In the genomic region with DNA sequence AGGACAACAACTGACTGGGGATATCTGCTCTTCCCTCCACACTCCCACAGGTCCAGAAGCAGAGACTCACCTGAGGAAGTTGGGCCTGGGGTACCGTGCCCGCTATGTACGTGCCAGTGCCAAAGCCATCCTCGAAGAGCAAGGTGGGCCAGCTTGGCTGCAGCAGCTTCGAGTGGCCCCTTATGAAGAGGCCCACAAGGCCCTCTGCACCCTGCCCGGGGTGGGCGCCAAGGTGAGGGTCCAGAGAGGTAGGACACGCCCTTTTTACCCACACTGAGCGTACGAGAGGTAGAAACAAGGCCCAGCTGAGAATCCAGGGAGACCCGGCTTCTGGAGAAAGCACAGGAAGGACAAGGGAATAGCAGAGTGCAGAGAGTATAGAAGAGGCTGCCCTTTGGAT, we compare ENCODE assay signal across 26 mouse cellular contexts. TPM values are rescaled to one million over a fixed set of nuclear protein-coding genes. Genes with fewer than 3 reads are reported as not detected.
DNase-seq lines count a peak whose midpoint lies in the region; ATAC-seq and TF ChIP-seq lines count a peak whose summit lies in the region.
"Had no signal": no experiment of that assay in that cellular context is flagged by ENCODE, and none has a peak within 500 bp of the region (broad histone marks: within the 10 kb centered on the region; RNA-seq: fewer than 3 reads in every experiment).

No protein-coding gene starts in this region.

- H3K27ac ChIP-seq in forebrain, embryonic 12.5 days, result no peak overlapping the region
- H3K27ac ChIP-seq in forebrain, embryonic 16.5 days (ENCODE audit: low read length), result no peak overlapping the region
- H3K27ac ChIP-seq in liver, postnatal 0 days (ENCODE audit: low read depth), result no peak overlapping the region
- H3K27ac ChIP-seq in liver, embryonic 11.5 days (ENCODE audit: low read depth, low read length), result no peak overlapping the region
- H3K27ac ChIP-seq: embryonic facial prominence, embryonic 13.5 days; embryonic facial prominence, embryonic 15.5 days; forebrain, embryonic 10.5 days; forebrain, embryonic 13.5 days; forebrain, embryonic 15.5 days had no signal

- no peak for TF ChIP-seq EP300 in liver, postnatal 0 days (IDR thresholded peaks at IDR 0.05; ENCODE audit: low read depth)

- H3K4me3 ChIP-seq in forebrain, embryonic 12.5 days (replicated peaks), result no peak overlapping the region
- no peak overlapping the region for H3K4me3 ChIP-seq in forebrain, embryonic 16.5 days (replicated peaks; ENCODE audit: low read length)
- no peak overlapping the region for H3K4me3 ChIP-seq in liver, postnatal 0 days (ENCODE audit: low read depth, low read length)
- H3K4me3 ChIP-seq in liver, embryonic 11.5 days (ENCODE audit: low read depth, low read length), result no peak overlapping the region
- H3K4me3 ChIP-seq in myocyte, result no peak overlapping the region
- H3K4me3 ChIP-seq: embryonic facial prominence, embryonic 13.5 days; embryonic facial prominence, embryonic 15.5 days; erythroblast, embryonic 14.5 days; forebrain, embryonic 10.5 days; forebrain, embryonic 13.5 days; forebrain, embryonic 15.5 days had no signal

- no peak for ATAC-seq in forebrain, embryonic 12.5 days (ENCODE audit: low FRiP score)
- ATAC-seq in forebrain, embryonic 16.5 days, result no peak
- ATAC-seq in liver, postnatal 0 days, result no peak
- no peak for ATAC-seq in liver, embryonic 11.5 days (replicated peaks; ENCODE audit: low FRiP score)
- ATAC-seq: activated CD4-positive, CD25-positive, alpha-beta regulatory T cell, adult 4 months; CD4-positive, CD25-positive, alpha-beta regulatory T cell, adult 4 months; forebrain, embryonic 13.5 days; forebrain, embryonic 15.5 days; Patski had no signal

- no peak for TF ChIP-seq CTCF in liver, postnatal 0 days (IDR thresholded peaks at IDR 0.05; ENCODE audit: low read depth)

- no peak overlapping the region for H3K4me2 ChIP-seq in forebrain, embryonic 12.5 days
- no peak overlapping the region for H3K4me2 ChIP-seq in forebrain, embryonic 16.5 days (ENCODE audit: low read length)
- no peak overlapping the region for H3K4me2 ChIP-seq in liver, postnatal 0 days (ENCODE audit: low read depth, low read length)
- no peak overlapping the region for H3K4me2 ChIP-seq in liver, embryonic 11.5 days
- no peak overlapping the region for H3K4me2 ChIP-seq in myocyte (ENCODE audit: low read depth)
- H3K4me2 ChIP-seq: embryonic facial prominence, embryonic 13.5 days; embryonic facial prominence, embryonic 15.5 days; forebrain, embryonic 13.5 days; forebrain, embryonic 15.5 days had no signal

- peak; percentile 11 for DNase-seq in liver, postnatal 0 days
- DNase-seq in liver, embryonic 11.5 days (ENCODE audit: low spot score), result no peak
- DNase-seq: adrenal gland, postnatal 10 days; adrenal gland, postnatal 25 days; B cell, adult 2 months; cerebellum, adult 11 months; cerebellum, adult 18-20 months; cerebellum, adult 8-10 months; cerebellum, adult 9-11 months; cerebellum, postnatal 14 days; cerebellum, postnatal 36 days; embryo, embryonic 11 days had no signal

- H3K9ac ChIP-seq in forebrain, embryonic 12.5 days, result peak overlapping the region; percentile 17; the same call in 1 of the 2 replicates
- no peak overlapping the region for H3K9ac ChIP-seq in forebrain, embryonic 16.5 days (replicated peaks; ENCODE audit: low read depth, low read length)
- H3K9ac ChIP-seq in liver, postnatal 0 days (replicated peaks), result no peak overlapping the region
- H3K9ac ChIP-seq in liver, embryonic 11.5 days (ENCODE audit: low read depth, low read length), result no peak overlapping the region
- H3K9ac ChIP-seq: embryonic facial prominence, embryonic 13.5 days; embryonic facial prominence, embryonic 15.5 days; forebrain, embryonic 13.5 days; forebrain, embryonic 15.5 days had no signal

- no peaks in the 10 kb centered on the region for H3K27me3 ChIP-seq in forebrain, embryonic 12.5 days
- no peaks in the 10 kb centered on the region for H3K27me3 ChIP-seq in forebrain, embryonic 16.5 days (replicated peaks; ENCODE audit: control insufficient read depth, insufficient read depth, low read length)
- H3K27me3 ChIP-seq in liver, postnatal 0 days (ENCODE audit: insufficient read depth, low read length), result no peaks in the 10 kb centered on the region
- no peaks in the 10 kb centered on the region for H3K27me3 ChIP-seq in liver, embryonic 11.5 days (replicated peaks; ENCODE audit: control insufficient read depth, insufficient read depth, low read length)
- no peaks in the 10 kb centered on the region for H3K27me3 ChIP-seq in myocyte (ENCODE audit: control insufficient read depth, insufficient read depth, insufficient read length)
- H3K27me3 ChIP-seq: CH12.LX; embryonic facial prominence, embryonic 13.5 days; embryonic facial prominence, embryonic 15.5 days; forebrain, embryonic 13.5 days; forebrain, embryonic 15.5 days; Patski had no signal

- H3K9me3 ChIP-seq in forebrain, embryonic 12.5 days, result no peaks in the 10 kb centered on the region
- no peaks in the 10 kb centered on the region for H3K9me3 ChIP-seq in forebrain, embryonic 16.5 days (ENCODE audit: control insufficient read depth, low read length)
- no peaks in the 10 kb centered on the region for H3K9me3 ChIP-seq in liver, postnatal 0 days (ENCODE audit: low read length)
- H3K9me3 ChIP-seq in liver, embryonic 11.5 days (ENCODE audit: control insufficient read depth, low read length), result no peaks in the 10 kb centered on the region
- H3K9me3 ChIP-seq: embryonic facial prominence, embryonic 13.5 days; embryonic facial prominence, embryonic 15.5 days; forebrain, embryonic 10.5 days; forebrain, embryonic 13.5 days; forebrain, embryonic 15.5 days; G1E had no signal

- H3K4me1 ChIP-seq in forebrain, embryonic 12.5 days, result peaks cover 11% of the 10 kb centered on the region
- peaks cover 11% of the 10 kb centered on the region for H3K4me1 ChIP-seq in forebrain, embryonic 16.5 days (replicated peaks; ENCODE audit: control insufficient read depth, insufficient read depth, low read length)
- no peaks in the 10 kb centered on the region; the same call in 1 of the 2 replicates for H3K4me1 ChIP-seq in liver, postnatal 0 days (ENCODE audit: insufficient read depth)
- H3K4me1 ChIP-seq in liver, embryonic 11.5 days (replicated peaks; ENCODE audit: control insufficient read depth, insufficient read depth, low read length), result peaks cover 5% of the 10 kb centered on the region
- H3K4me1 ChIP-seq: embryonic facial prominence, embryonic 13.5 days had no signal

- H3ac ChIP-seq in myocyte (ENCODE audit: control insufficient read depth, insufficient read length), result no peak overlapping the region

- 93% methylated on average over 11 of the region's 11 CpGs for WGBS in forebrain, embryonic 12.5 days
- WGBS in forebrain, embryonic 16.5 days, result 91% methylated on average over 11 of the region's 11 CpGs
- WGBS in liver, postnatal 0 days (ENCODE audit: insufficient replicate concordance), result 91% methylated on average over 11 of the region's 11 CpGs
- WGBS in liver, embryonic 11.5 days, result 83% methylated on average over 11 of the region's 11 CpGs

- peaks cover 55% of the 10 kb centered on the region for H3K36me3 ChIP-seq in forebrain, embryonic 12.5 days (replicated peaks)
- H3K36me3 ChIP-seq in forebrain, embryonic 16.5 days (ENCODE audit: control insufficient read depth, insufficient read depth), result peaks cover 16% of the 10 kb centered on the region
- H3K36me3 ChIP-seq in liver, postnatal 0 days (replicated peaks; ENCODE audit: insufficient read depth, low read length), result peaks cover 28% of the 10 kb centered on the region
- peaks cover 27% of the 10 kb centered on the region; the same call in 1 of the 2 replicates for H3K36me3 ChIP-seq in liver, embryonic 11.5 days (ENCODE audit: control insufficient read depth, insufficient read depth, low read length)
- peaks cover 13% of the 10 kb centered on the region for H3K36me3 ChIP-seq in myocyte (ENCODE audit: control insufficient read depth, insufficient read depth)

- TF ChIP-seq POLR2A in myocyte (IDR thresholded peaks at IDR 0.05; ENCODE audit: insufficient read length, low read depth), result no peak

- no peaks in the 10 kb centered on the region for H3K79me2 ChIP-seq in myocyte (ENCODE audit: control insufficient read depth, insufficient read depth)

RNA-seq across cellular contexts. Expression of a gene that starts 4.9 kb away (rescaled TPM):
- polyA plus RNA-seq in forebrain, embryonic 12.5 days (2016; fragmentation: Nextera tagmentation; extraction: Ambion mirVana), result 13.6 and 13.7 TPM in 2 replicates
- polyA plus RNA-seq in forebrain, embryonic 16.5 days (2015; fragmentation: Nextera tagmentation; extraction: Ambion mirVana), result 11.3 and 11.9 TPM in 2 replicates
- 3.8 and 4.2 TPM in 2 replicates for polyA plus RNA-seq in liver, postnatal 0 days (2015; fragmentation: Nextera tagmentation; extraction: Ambion mirVana)
- 12.7 and 15.1 TPM in 2 replicates for polyA plus RNA-seq in liver, embryonic 11.5 days (2014; fragmentation: Nextera tagmentation; extraction: Ambion mirVana)
- polyA plus RNA-seq in myocyte (2012; fragmentation: generic; extraction: Trizol), result 11.8 TPM

RNA-seq across cellular contexts. Expression of a gene that starts 12.1 kb away (rescaled TPM):
- polyA plus RNA-seq in forebrain, embryonic 12.5 days (2016; fragmentation: Nextera tagmentation; extraction: Ambion mirVana), result 57.9 and 59.1 TPM in 2 replicates
- polyA plus RNA-seq in forebrain, embryonic 16.5 days (2015; fragmentation: Nextera tagmentation; extraction: Ambion mirVana), result 78.9 and 99.3 TPM in 2 replicates
- polyA plus RNA-seq in liver, postnatal 0 days (2015; fragmentation: Nextera tagmentation; extraction: Ambion mirVana), result 17.9 and 18.1 TPM in 2 replicates
- 48.5 and 49.1 TPM in 2 replicates for polyA plus RNA-seq in liver, embryonic 11.5 days (2014; fragmentation: Nextera tagmentation; extraction: Ambion mirVana)
- 44.5 TPM for polyA plus RNA-seq in myocyte (2012; fragmentation: generic; extraction: Trizol)

RNA-seq across cellular contexts. Expression of a gene that starts 24.8 kb away (rescaled TPM):
- polyA plus RNA-seq in forebrain, embryonic 12.5 days (2016; fragmentation: Nextera tagmentation; extraction: Ambion mirVana), result 30.6 and 34.7 TPM in 2 replicates
- 19.9 and 20.3 TPM in 2 replicates for polyA plus RNA-seq in forebrain, embryonic 16.5 days (2015; fragmentation: Nextera tagmentation; extraction: Ambion mirVana)
- polyA plus RNA-seq in liver, postnatal 0 days (2015; fragmentation: Nextera tagmentation; extraction: Ambion mirVana), result 4.1 and 4.8 TPM in 2 replicates
- polyA plus RNA-seq in liver, embryonic 11.5 days (2014; fragmentation: Nextera tagmentation; extraction: Ambion mirVana), result 22.0 and 23.3 TPM in 2 replicates
- polyA plus RNA-seq in myocyte (2012; fragmentation: generic; extraction: Trizol), result 15.0 TPM

RNA-seq across cellular contexts. Expression of a gene that starts 46.0 kb away (rescaled TPM):
- 67.6 and 70.7 TPM in 2 replicates for polyA plus RNA-seq in forebrain, embryonic 12.5 days (2016; fragmentation: Nextera tagmentation; extraction: Ambion mirVana)
- polyA plus RNA-seq in forebrain, embryonic 16.5 days (2015; fragmentation: Nextera tagmentation; extraction: Ambion mirVana), result 83.3 and 88.8 TPM in 2 replicates
- polyA plus RNA-seq in liver, postnatal 0 days (2015; fragmentation: Nextera tagmentation; extraction: Ambion mirVana), result 11.1 and 11.9 TPM in 2 replicates
- 43.8 and 49.7 TPM in 2 replicates for polyA plus RNA-seq in liver, embryonic 11.5 days (2014; fragmentation: Nextera tagmentation; extraction: Ambion mirVana)
- polyA plus RNA-seq in myocyte (2012; fragmentation: generic; extraction: Trizol), result 32.1 TPM

RNA-seq across cellular contexts. Expression of a gene that starts 46.2 kb away (rescaled TPM):
- 327 and 333 TPM in 2 replicates for polyA plus RNA-seq in forebrain, embryonic 12.5 days (2016; fragmentation: Nextera tagmentation; extraction: Ambion mirVana)
- polyA plus RNA-seq in forebrain, embryonic 16.5 days (2015; fragmentation: Nextera tagmentation; extraction: Ambion mirVana), result 407 and 414 TPM in 2 replicates
- 188 and 198 TPM in 2 replicates for polyA plus RNA-seq in liver, postnatal 0 days (2015; fragmentation: Nextera tagmentation; extraction: Ambion mirVana)
- 239 and 241 TPM in 2 replicates for polyA plus RNA-seq in liver, embryonic 11.5 days (2014; fragmentation: Nextera tagmentation; extraction: Ambion mirVana)
- 207 TPM for polyA plus RNA-seq in myocyte (2012; fragmentation: generic; extraction: Trizol)
